ENCODE assay signal across 25 mouse cellular contexts in the genomic region with DNA sequence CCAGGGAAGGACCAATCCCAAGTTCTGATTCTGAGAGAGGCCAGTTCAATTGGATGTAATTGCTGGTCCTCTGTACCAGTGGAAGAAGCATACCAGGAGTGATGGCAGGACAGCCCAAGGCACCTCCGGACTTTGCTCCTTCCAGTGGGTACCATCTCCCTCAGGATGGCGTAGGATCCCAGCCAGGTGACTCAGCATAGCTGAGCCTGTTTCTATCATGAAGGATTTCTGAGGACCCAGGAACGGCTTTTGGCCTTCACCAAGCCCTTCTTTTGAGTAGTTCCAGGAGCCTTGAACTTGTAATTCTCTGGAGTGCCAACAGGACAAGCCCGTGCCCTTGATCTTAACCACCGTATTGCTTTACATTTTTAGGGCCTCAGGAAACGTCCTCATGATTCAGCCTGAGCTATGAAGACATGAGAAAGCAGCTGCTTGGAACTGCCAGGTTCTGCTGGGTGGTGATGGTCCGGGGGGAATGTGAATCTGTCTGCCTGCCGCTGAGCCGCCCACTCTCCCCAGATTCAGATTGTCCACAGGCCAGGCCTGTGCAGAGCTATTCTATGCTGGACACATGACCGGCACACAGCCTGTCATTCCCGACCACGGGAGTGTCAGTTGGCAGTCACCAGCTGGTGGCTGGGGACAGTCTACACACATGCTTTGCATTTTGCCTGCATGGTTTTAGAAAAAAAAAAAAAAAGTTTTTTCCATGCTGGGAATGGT. TPM values are rescaled to one million over a fixed set of nuclear protein-coding genes. Genes with fewer than 3 reads are reported as not detected.
A peak's percentile ranks its signal among the peaks of the same experiment; 100 is the strongest.
DNase-seq lines count a peak whose midpoint lies in the region; ATAC-seq lines count a peak whose summit lies in the region.
"Had no signal": no experiment of that assay in that cellular context is flagged by ENCODE, and none has a peak within 500 bp of the region (broad histone marks: within the 10 kb centered on the region; RNA-seq: fewer than 3 reads in every experiment).

No protein-coding gene starts in this region.

- peak; percentile 76 for ATAC-seq in frontal cortex, adult (ENCODE audit: low TSS enrichment)
- no peak for ATAC-seq in forebrain, embryonic 12.5 days (ENCODE audit: low FRiP score)
- ATAC-seq: forebrain, embryonic 16.5 days; hindbrain, embryonic 16.5 days; intestine, embryonic 15.5 days had no signal

- H3K4me1 ChIP-seq in forebrain, embryonic 12.5 days = peaks cover 3% of the 10 kb centered on the region; the same call in 1 of the 2 replicates
- H3K4me1 ChIP-seq: liver, embryonic 15.5 days had no signal

- H3K36me3 ChIP-seq in forebrain, embryonic 12.5 days (replicated peaks) = no peaks in the 10 kb centered on the region
- H3K36me3 ChIP-seq: heart, embryonic 12.5 days; hindbrain, embryonic 10.5 days; intestine, embryonic 15.5 days; limb, embryonic 15.5 days; liver, embryonic 15.5 days; neural tube, embryonic 15.5 days had no signal

- no peak for DNase-seq in frontal cortex, postnatal 25 days (ENCODE audit: low spot score in 2 of 2)
- DNase-seq in lung, postnatal 10 days = peak; percentile 44
- no peak for DNase-seq in lung, adult 18-20 months
- DNase-seq in adrenal gland, postnatal 25 days = peak; percentile 54
- no peak for DNase-seq in MN1 (ENCODE audit: low spot score)
- DNase-seq: B cell, adult 2 months; cerebellum, adult 18-20 months; cerebellum, postnatal 14 days; gastrocnemius, postnatal 25 days; heart, postnatal 10 days; kidney, adult 8-10 months; kidney, postnatal 10 days; thymus, adult 18-20 months; thymus, postnatal 36 days had no signal

- no peak overlapping the region for H3K4me2 ChIP-seq in forebrain, embryonic 12.5 days
- H3K4me2 ChIP-seq: heart, embryonic 12.5 days; intestine, embryonic 15.5 days; limb, embryonic 15.5 days; liver, embryonic 15.5 days; midbrain, embryonic 11.5 days; neural tube, embryonic 15.5 days had no signal

- H3K27me3 ChIP-seq in forebrain, embryonic 12.5 days = peaks cover 2% of the 10 kb centered on the region; the same call in 1 of the 2 replicates
- H3K27me3 ChIP-seq: intestine, embryonic 15.5 days; limb, embryonic 15.5 days; liver, embryonic 15.5 days; neural tube, embryonic 15.5 days had no signal

- H3K4me3 ChIP-seq in forebrain, embryonic 12.5 days (replicated peaks) = no peak overlapping the region
- H3K4me3 ChIP-seq: heart, embryonic 12.5 days; hindbrain, embryonic 10.5 days; intestine, embryonic 15.5 days; limb, embryonic 15.5 days; liver, embryonic 15.5 days; neural tube, embryonic 15.5 days had no signal

- H3K9me3 ChIP-seq in forebrain, embryonic 12.5 days = no peaks in the 10 kb centered on the region
- H3K9me3 ChIP-seq: heart, embryonic 12.5 days; hindbrain, embryonic 10.5 days; intestine, embryonic 15.5 days; limb, embryonic 15.5 days; liver, embryonic 15.5 days; neural tube, embryonic 15.5 days had no signal

- no peak overlapping the region for H3K9ac ChIP-seq in forebrain, embryonic 12.5 days
- H3K9ac ChIP-seq: heart, embryonic 12.5 days; intestine, embryonic 15.5 days; limb, embryonic 15.5 days; liver, embryonic 15.5 days; neural tube, embryonic 15.5 days had no signal

- H3K27ac ChIP-seq in forebrain, embryonic 12.5 days = no peak overlapping the region
- H3K27ac ChIP-seq: hindbrain, embryonic 10.5 days; intestine, embryonic 15.5 days; limb, embryonic 15.5 days; liver, embryonic 15.5 days; neural tube, embryonic 15.5 days had no signal

- 87% methylated on average over 12 of the region's 12 CpGs for WGBS in forebrain, embryonic 12.5 days

RNA-seq across cellular contexts. Expression of gene Pmepa1, which starts 9.6 kb away (rescaled TPM):
- 34.2 and 78.1 TPM in 2 replicates for total RNA-seq in adrenal gland, postnatal 25 days (2021)
- 3.7 and 4.7 TPM in 2 replicates for polyA plus RNA-seq in forebrain, embryonic 12.5 days (2016; fragmentation: Nextera tagmentation; extraction: Ambion mirVana)

Comparison
In these comparisons a context has a peak if more than half of its experiments do, and no peak if none do; other contexts are left out.
1. DNase-seq: peak in lung, postnatal 10 days (single experiment) and adrenal gland, postnatal 25 days (single experiment); none in frontal cortex, postnatal 25 days (0 of 2), lung, adult 18-20 months (0 of 2) and MN1 (single experiment).